Comparison of ENCODE assay signal across 8 mouse cellular contexts in the genomic region with DNA sequence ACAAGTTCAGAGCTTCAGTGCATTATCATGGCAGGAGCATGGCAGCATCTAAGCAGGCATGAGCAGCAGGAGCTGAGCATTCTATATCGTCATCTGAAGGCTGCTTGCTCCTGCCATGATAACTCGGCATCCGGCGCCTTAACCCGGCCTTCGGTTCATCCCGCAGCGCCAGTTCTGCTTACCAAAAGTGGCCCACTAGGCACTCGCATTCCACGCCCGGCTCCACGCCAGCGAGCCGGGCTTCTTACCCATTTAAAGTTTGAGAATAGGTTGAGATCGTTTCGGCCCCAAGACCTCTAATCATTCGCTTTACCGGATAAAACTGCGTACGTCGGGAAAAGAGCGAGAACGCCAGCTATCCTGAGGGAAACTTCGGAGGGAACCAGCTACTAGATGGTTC.
DNase-seq lines count a peak whose midpoint lies in the region.
"Not testable (repeated sequence)": the region's sequence is repeated elsewhere in the genome, so short reads cannot be mapped to it uniquely, and the experiment has no call there.

No protein-coding gene starts in this region.

- DNase-seq in adrenal gland, adult (ENCODE audit: inconsistent age in 2 of 2, low spot score in 1 of 2): peak; percentile 91 to 100
- DNase-seq in frontal cortex, postnatal 10 days (ENCODE audit: low spot score in 2 of 2): peak; percentile 32 to 85
- DNase-seq in heart, postnatal 14 days: peak; percentile 83 to 86
- DNase-seq in layer of hippocampus, adult 8-10 months (ENCODE audit: low spot score in 2 of 2): peak; percentile 65 to 91
- DNase-seq in left cerebral cortex, postnatal 14 days (ENCODE audit: low spot score in 2 of 2): peak; percentile 77 to 85
- peak; percentile 72 for DNase-seq in ovary, adult 18-20 months (ENCODE audit: low spot score)
- DNase-seq in spleen, postnatal 36 days (ENCODE audit: low spot score in 2 of 2): peak; percentile 56 to 66
- DNase-seq in urinary bladder, postnatal 10 days (ENCODE audit: low spot score): peak; percentile 44

- intact Hi-C loops in heart, postnatal 14 days (cut with DNase I); left cerebral cortex, postnatal 14 days (cut with DNase I): not testable (repeated sequence)

Comparison
In these comparisons a context has a peak if more than half of its experiments do, and no peak if none do; other contexts are left out.
1. Peak in every context shown above with its lines: DNase-seq.
2. DNase-seq: peak in every context shown above with its lines; median percentile 96 in adrenal gland, adult; 84 in heart, postnatal 14 days; 81 in left cerebral cortex, postnatal 14 days; 78 in layer of hippocampus, adult 8-10 months; 72 in ovary, adult 18-20 months; 61 in spleen, postnatal 36 days; 58 in frontal cortex, postnatal 10 days; 44 in urinary bladder, postnatal 10 days.